Mouse (Mus musculus) thymus, adult 18-20 months (tissue): ENCODE results near the gene Zfand3.

Experiments
- DNase-seq, 2 experiments: peaks; one replicate each; pipeline ENCODE4 v3.0.0; 2022; ENCODE audit warnings: mixed read lengths in 2 of 2

The Zfand3 gene

GRCm38 (mm10) chr17:30232698-30233097 lies 228.2 kb downstream of the Zfand3 start:
- DNase-seq = no peak

- DNase-seq = no peak
Observed at GRCm38 (mm10) chr17:30235380-30235779, 230.8 kb downstream of the Zfand3 start.

- DNase-seq = no peak
Observed at GRCm38 (mm10) chr17:30236611-30237010, 232.1 kb downstream of the Zfand3 start.

GRCm38 (mm10) chr17:30237600-30237999 lies 233.1 kb downstream of the Zfand3 start:
- no peak for DNase-seq

GRCm38 (mm10) chr17:30239458-30239857 lies 234.9 kb downstream of the Zfand3 start:
- DNase-seq = no peak

- DNase-seq = no peak
Observed at GRCm38 (mm10) chr17:30240659-30241058, 236.1 kb downstream of the Zfand3 start.

- no peak for DNase-seq
Observed at GRCm38 (mm10) chr17:30241061-30241460, 236.5 kb downstream of the Zfand3 start.

- no peak for DNase-seq
Observed at GRCm38 (mm10) chr17:30241720-30242322, 237.3 kb downstream of the Zfand3 start.

- DNase-seq = no peak
Observed at GRCm38 (mm10) chr17:30242647-30243046, 238.1 kb downstream of the Zfand3 start.

- no peak for DNase-seq
Observed at GRCm38 (mm10) chr17:30243540-30243939, 239.0 kb downstream of the Zfand3 start.

GRCm38 (mm10) chr17:30244651-30245307 lies 240.2 kb downstream of the Zfand3 start:
- no peak for DNase-seq

GRCm38 (mm10) chr17:30245308-30245706 lies 240.8 kb downstream of the Zfand3 start:
- DNase-seq = no peak

GRCm38 (mm10) chr17:30253028-30253427 lies 248.5 kb downstream of the Zfand3 start:
- no peak for DNase-seq

GRCm38 (mm10) chr17:30253924-30254323 lies 249.4 kb downstream of the Zfand3 start:
- DNase-seq = no peak

GRCm38 (mm10) chr17:30255928-30256560 lies 251.5 kb downstream of the Zfand3 start:
- DNase-seq = no peak

GRCm38 (mm10) chr17:30258480-30258879 lies 253.9 kb downstream of the Zfand3 start:
- DNase-seq = no peak

GRCm38 (mm10) chr17:30259938-30260337 lies 255.4 kb downstream of the Zfand3 start:
- no peak for DNase-seq
